Mouse (Mus musculus) heart, adult 2 months (tissue): ENCODE results near the gene Fbxo46. TPM values are rescaled to one million over a fixed set of nuclear protein-coding genes. Genes with fewer than 3 reads are reported as not detected.

Experiments used
- DNase-seq, 2 experiments: peaks; one replicate each; pipeline ENCODE4 v3.0.0; 2021
- H3K27ac ChIP-seq: fragments of 200-600 bp; 2 replicates; pipeline ENCODE4 v1.8.1; 2022
- H3K27me3 ChIP-seq: fragments of 200-500 bp; 2 replicates; pipeline ENCODE4 v1.6.1; 2012; ENCODE audit warnings: mild to moderate bottlenecking, low read length, inconsistent platforms, mixed read lengths; ENCODE audit not compliant: control insufficient read depth, insufficient read depth
- H3K36me3 ChIP-seq: fragments of 200-500 bp; 2 replicates; pipeline ENCODE4 v1.6.1; 2012; ENCODE audit warnings: low read length, inconsistent platforms; ENCODE audit not compliant: control insufficient read depth, insufficient read depth
- H3K4me1 ChIP-seq: fragments of 200-500 bp; 2 replicates; pipeline ENCODE4 v1.6.1; 2011; ENCODE audit warnings: low read length; ENCODE audit not compliant: control insufficient read depth, insufficient read depth
- H3K4me3 ChIP-seq: fragments of 200-600 bp; 2 replicates; pipeline ENCODE4 v1.8.1; 2022
- H3K79me2 ChIP-seq: fragments of 200-500 bp; replicated peaks from 2 replicates; pipeline ENCODE4 v1.6.1; 2012; ENCODE audit warnings: mild to moderate bottlenecking, inconsistent platforms, low read length, moderate library complexity, mixed read lengths; ENCODE audit not compliant: control insufficient read depth, insufficient read depth
- H3K9ac ChIP-seq: fragments of 200-500 bp; 2 replicates; pipeline ENCODE4 v1.6.1; 2012; ENCODE audit warnings: low read depth, mild to moderate bottlenecking, control low read depth, inconsistent platforms, low read length, mixed read lengths
- CTCF ChIP-seq: fragments of 200-600 bp; IDR thresholded peaks from 2 replicates; pipeline ENCODE4 v1.8.1; 2022; ENCODE audit warnings: antibody characterized with exemption, mild to moderate bottlenecking, moderate library complexity
- EP300 ChIP-seq: fragments of 200-500 bp; IDR thresholded peaks from 2 replicates; pipeline ENCODE4 v1.6.1; 2011; ENCODE audit warnings: low read depth, low read length, control low read depth; ENCODE audit not compliant: insufficient read depth
- POLR2A ChIP-seq: fragments of 200-500 bp; IDR thresholded peaks from 2 replicates; pipeline ENCODE4 v1.6.1; 2011; ENCODE audit warnings: mild to moderate bottlenecking, low read depth, low read length, control low read depth; ENCODE audit not compliant: insufficient read depth
- WGBS: fragments of 180-500 bp; shearing (Covaris S2); methylation state at CpG from one replicate; pipeline ENCODE4 v1.1.7; 2018; 5-methylcytosine and 5-hydroxymethylcytosine counted together
- intact Hi-C: fragments of 180-260 bp; cut with DNase I; formaldehyde crosslinking; loops from one replicate; pipeline ENCODE4 v1.15.1; 2025
- polyA plus RNA-seq: library from polyadenylated mRNA; depleted of rRNA; stranded (reverse); fragments of >200 nt; gene quantifications from 2 replicates; pipeline ENCODE4 v1.2.3, GENCODE M21; 2012
- total RNA-seq, 2 experiments: library from RNA; stranded (reverse); gene quantifications; 2 replicates each; pipeline ENCODE4 v1.2.3; 2021

The Fbxo46 gene
- total and polyA plus RNA-seq, 3 experiments, result 4.5 to 5.4 (median 5.2) TPM

DNA sequence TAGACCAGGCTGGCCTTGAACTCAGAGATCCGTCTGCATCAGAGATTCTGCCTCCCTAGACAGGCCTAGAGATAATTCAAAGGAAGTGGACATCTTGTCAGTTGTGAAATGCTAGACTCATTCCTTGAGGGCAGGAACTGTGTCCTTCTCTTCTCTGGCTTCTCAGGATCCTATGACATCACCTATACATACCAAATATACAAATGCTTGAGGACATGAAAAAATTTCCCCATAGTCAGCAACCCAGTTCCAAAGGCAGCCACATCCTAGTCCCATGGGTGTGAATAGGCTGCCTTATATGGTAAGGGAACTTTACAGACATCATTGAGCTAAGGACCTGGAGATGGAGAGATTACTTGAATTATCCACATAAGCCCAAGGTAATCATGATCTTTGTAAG is 10.1 kb upstream of the Fbxo46 start:
- DNase-seq, result no peak
- 94% methylated on average over 1 of the region's 1 CpGs for WGBS
- no peak for TF ChIP-seq EP300
- no peak for TF ChIP-seq CTCF
- TF ChIP-seq POLR2A, result no peak
- no peaks in the 10 kb centered on the region for H3K36me3 ChIP-seq
- no peak overlapping the region for H3K9ac ChIP-seq
- H3K79me2 ChIP-seq, result no peaks in the 10 kb centered on the region
- no peak overlapping the region for H3K27ac ChIP-seq
- intact Hi-C loops, result no loop called here
- no peaks in the 10 kb centered on the region for H3K4me1 ChIP-seq
- H3K4me3 ChIP-seq, result no peak overlapping the region
- no peaks in the 10 kb centered on the region for H3K27me3 ChIP-seq

DNA sequence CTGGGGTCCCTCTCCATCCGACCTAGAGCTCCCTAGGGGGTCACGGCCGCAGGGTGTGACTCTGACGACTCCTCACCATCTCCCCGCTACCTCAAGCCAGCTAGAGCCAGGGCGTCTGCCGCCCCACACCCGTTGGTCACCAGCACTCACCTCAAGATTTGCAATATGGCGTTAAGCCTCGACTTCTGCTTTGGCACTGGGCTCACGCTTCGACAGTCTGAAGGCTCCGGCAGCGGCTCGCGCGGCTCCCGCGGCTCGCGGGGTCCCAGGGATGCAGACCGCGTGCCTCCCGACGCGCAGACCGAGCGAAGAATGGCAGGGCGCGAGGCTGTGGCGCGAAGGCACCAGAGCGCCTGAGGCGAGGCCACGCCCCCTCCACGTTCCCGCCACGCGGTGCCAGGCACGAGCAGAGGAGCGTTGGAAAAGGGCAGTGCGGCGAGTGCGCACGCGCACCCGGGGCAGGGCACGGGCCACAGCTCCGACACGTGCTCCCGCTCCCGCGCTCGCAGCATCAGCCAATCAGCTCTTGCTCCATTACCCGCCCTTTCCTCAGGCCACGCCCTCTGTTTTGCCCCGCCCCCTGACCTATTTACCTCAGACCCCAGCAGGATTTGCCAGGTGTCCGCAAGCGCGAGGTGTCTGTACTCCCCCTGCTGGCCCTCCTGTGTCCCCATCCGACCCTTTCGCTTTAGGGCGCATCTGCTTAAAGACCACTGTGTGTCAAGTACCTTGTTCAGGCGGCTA is 1.5 kb upstream of the Fbxo46 start, which contains the start of gene Gm4969:
Gene Gm4969 (minus strand): TSS at position 341 of the 744 bp plus-strand sequence.
- peak within 1 kb of the TSS; percentile 26 for H3K4me3 ChIP-seq
- no peaks in the 10 kb centered on the region for H3K27me3 ChIP-seq
- no peak within 1 kb of the TSS for H3K9ac ChIP-seq
- TF ChIP-seq EP300 (no peak), CTCF (peak; percentile 40)
- H3K27ac ChIP-seq, result no peak within 1 kb of the TSS
- no peaks in the 10 kb centered on the region; the same call in 1 of the 2 replicates for H3K36me3 ChIP-seq
- peak; percentile 57 to 60 for DNase-seq
- intact Hi-C loops, result no loop called here
- WGBS, result 20% methylated on average over 64 of the region's 64 CpGs
- peaks cover 5% of the 10 kb centered on the region for H3K79me2 ChIP-seq
- H3K4me1 ChIP-seq, result peaks cover 4% of the 10 kb centered on the region

DNA sequence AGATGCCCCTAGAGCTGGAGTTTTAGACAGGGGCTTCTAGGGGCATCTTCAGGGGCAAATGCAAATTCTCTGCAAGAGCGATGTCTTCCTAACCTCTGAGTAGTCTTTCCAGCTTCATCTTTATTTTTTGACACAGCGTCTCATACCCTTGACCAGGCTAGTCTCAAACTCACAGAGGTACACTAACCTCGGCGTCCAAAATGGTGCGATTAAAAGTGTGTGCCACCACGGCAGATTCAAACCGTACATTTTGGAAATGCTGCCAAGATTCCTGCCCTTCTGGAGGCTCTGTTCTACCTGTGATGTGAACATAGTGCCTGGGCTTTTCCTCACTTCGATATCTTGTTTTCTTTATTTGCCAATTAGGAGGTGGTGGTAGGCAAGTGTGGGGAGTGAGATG is 576 bp upstream of the Fbxo46 start:
- Histone ChIP-seq H3K36me3 (no peaks in the 10 kb centered on the region; the same call in 1 of the 2 replicates), H3K79me2 (peaks cover 5% of the 10 kb centered on the region), H3K4me3 (no peak overlapping the region), H3K27me3 (no peaks in the 10 kb centered on the region), H3K27ac (no peak overlapping the region), H3K9ac (no peak overlapping the region), H3K4me1 (peaks cover 4% of the 10 kb centered on the region)
- 91% methylated on average over 8 of the region's 8 CpGs for whole genome bisulfite sequencing
- no peak for TF ChIP-seq POLR2A
- TF ChIP-seq CTCF, result no peak
- no peak for TF ChIP-seq EP300
- peak in 1 of 2 experiments; percentile 14 for DNase-seq
- intact Hi-C loops, result no loop called here

DNA sequence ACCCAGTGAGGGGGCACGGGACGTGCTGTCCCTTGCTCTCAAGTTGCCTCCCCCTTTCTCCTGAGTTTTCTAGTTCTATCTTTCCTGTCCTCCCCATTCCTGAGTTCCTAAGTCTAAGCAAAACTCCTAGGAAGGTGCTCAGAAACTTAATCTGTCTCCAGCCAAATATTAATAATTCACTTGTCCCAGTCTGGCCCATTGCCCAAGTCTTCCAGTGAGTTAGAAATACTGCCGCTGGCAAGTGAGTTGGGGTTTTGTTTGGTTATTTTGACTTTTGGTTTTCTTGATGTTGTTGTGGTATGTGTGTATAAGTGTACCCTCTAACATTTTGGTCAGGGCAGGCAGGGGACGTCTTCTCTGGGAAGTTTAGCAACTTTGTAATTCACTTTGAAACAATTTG is 2.0 kb downstream of the Fbxo46 start:
- no peak for TF ChIP-seq POLR2A
- TF ChIP-seq CTCF, result no peak
- no peak for TF ChIP-seq EP300
- 77% methylated on average over 4 of the region's 4 CpGs for WGBS
- no peak overlapping the region for H3K27ac ChIP-seq
- DNase-seq, result no peak
- H3K4me3 ChIP-seq, result no peak overlapping the region
- H3K79me2 ChIP-seq, result peaks cover 5% of the 10 kb centered on the region
- H3K36me3 ChIP-seq, result no peaks in the 10 kb centered on the region; the same call in 1 of the 2 replicates
- intact Hi-C loops, result loop anchor here (2.0 kb wide), 1 partner anchor 97 kb away; the partner anchor contains the start of gene Sympk
- H3K27me3 ChIP-seq, result no peaks in the 10 kb centered on the region
- H3K4me1 ChIP-seq, result peaks cover 4% of the 10 kb centered on the region
- no peak overlapping the region for H3K9ac ChIP-seq

DNA sequence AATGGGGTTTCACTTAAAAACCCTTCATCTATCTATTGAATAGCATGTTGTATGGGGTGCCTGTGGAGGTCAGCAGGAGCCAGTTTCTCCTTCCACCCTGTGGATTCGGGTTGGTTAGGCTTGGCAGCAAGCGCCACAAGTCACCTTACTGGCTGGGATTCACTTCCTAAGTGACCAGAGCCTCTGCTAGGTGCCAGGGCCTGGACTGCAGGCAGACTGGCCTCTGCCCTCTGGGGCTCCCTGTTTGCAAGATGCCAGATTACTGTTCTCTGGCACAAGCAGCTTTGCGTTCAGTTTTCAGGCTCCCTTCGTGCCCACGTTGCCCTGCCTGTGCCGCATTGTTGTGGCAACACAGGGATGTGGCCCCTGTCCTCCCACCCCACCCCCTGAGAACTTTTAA is 5.1 kb downstream of the Fbxo46 start:
- Histone ChIP-seq H3K4me3 (no peak overlapping the region), H3K4me1 (peaks cover 3% of the 10 kb centered on the region), H3K9ac (no peak overlapping the region), H3K79me2 (peaks cover 7% of the 10 kb centered on the region), H3K27me3 (no peaks in the 10 kb centered on the region), H3K27ac (no peak overlapping the region), H3K36me3 (no peaks in the 10 kb centered on the region; the same call in 1 of the 2 replicates)
- TF ChIP-seq CTCF, result no peak
- no peak for DNase-seq
- 71% methylated on average over 6 of the region's 6 CpGs for WGBS
- intact Hi-C loops, result no loop called here

DNA sequence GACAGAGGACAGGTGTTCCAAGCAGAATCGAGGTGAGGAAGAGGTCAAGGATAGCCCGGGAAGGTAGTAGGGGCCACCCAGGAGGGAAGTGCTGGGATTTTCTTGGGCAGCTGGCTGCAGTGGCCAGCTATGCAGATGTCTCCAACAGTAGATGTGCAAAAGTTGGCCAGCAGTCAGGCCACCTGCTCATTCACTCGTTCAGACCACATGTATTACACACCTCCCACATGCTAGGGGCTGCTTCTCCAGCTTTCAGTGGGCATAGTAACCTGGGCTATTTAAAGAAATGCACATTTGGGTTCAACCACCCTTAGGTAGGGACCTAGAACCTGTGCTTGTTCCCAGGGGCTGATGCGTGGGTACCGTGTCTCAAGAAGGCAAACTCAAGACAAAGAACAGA is 8.1 kb downstream of the Fbxo46 start:
- peaks cover 2% of the 10 kb centered on the region; the same call in 1 of the 2 replicates for H3K79me2 ChIP-seq
- no peak overlapping the region for H3K9ac ChIP-seq
- intact Hi-C loops, result no loop called here
- 82% methylated on average over 5 of the region's 5 CpGs for WGBS
- H3K4me1 ChIP-seq, result peaks cover 4% of the 10 kb centered on the region
- no peak for DNase-seq
- no peak overlapping the region for H3K27ac ChIP-seq
- no peaks in the 10 kb centered on the region for H3K27me3 ChIP-seq
- TF ChIP-seq EP300, result no peak
- H3K36me3 ChIP-seq, result no peaks in the 10 kb centered on the region
- no peak overlapping the region for H3K4me3 ChIP-seq
